In the genomic region with DNA sequence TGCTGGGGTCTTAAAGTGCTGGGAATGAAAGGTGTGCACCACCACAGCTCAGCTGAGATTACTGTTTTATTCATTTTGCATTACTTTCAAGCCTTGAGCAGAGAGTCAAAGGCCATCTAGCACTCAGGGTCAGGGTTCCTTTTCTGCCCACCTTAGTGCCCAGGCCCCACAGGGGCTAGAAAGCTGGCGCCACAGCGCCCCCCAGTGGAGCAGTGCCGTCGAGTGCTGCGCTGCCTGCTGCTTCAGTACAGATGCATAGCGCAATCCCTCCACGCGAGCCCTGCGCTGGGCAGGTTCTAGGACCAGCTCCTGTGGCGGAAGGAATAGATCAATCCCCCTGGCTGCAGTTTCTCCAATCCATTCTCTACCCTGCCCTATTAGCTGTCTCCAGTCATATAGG, we compare ENCODE assay signal across 8 mouse cellular contexts. TPM values are rescaled to one million over a fixed set of nuclear protein-coding genes. Genes with fewer than 3 reads are reported as not detected.
DNase-seq lines count a peak whose midpoint lies in the region; ATAC-seq lines count a peak whose summit lies in the region.

No protein-coding gene starts in this region.

- no peaks in the 10 kb centered on the region for H3K9me3 ChIP-seq in forebrain, embryonic 12.5 days

- 9% methylated on average over 10 of the region's 10 CpGs for WGBS in forebrain, embryonic 12.5 days

- 0 out of 2 replicates have a peak overlapping the region, but pooled peaks have one; percentile 44 for H3K9ac ChIP-seq in forebrain, embryonic 12.5 days

- peak overlapping the region; percentile 60 for H3K4me2 ChIP-seq in forebrain, embryonic 12.5 days

- DNase-seq in ovary, postnatal 36 days (ENCODE audit: low spot score), result peak; percentile 51
- no peak for DNase-seq in ovary, adult 18-20 months (ENCODE audit: low spot score)
- peak; percentile 85 for DNase-seq in adrenal gland, postnatal 14 days
- peak; percentile 51 for DNase-seq in kidney, adult 18-20 months
- DNase-seq in mesoderm, embryonic 11.5 days (ENCODE audit: low read depth, low spot score), result peak; percentile 87
- DNase-seq in testis, postnatal 14 days (ENCODE audit: low spot score), result peak; percentile 75

- no peak overlapping the region for H3K27ac ChIP-seq in forebrain, embryonic 12.5 days

- peak; percentile 63 for ATAC-seq in forebrain, embryonic 12.5 days (ENCODE audit: low FRiP score)
- ATAC-seq in monocyte, adult 5-6 weeks (replicated peaks; ENCODE audit: insufficient number of reproducible peaks, low FRiP score, low TSS enrichment, poor library complexity, severe bottlenecking), result no peak

- peaks cover 51% of the 10 kb centered on the region for H3K27me3 ChIP-seq in forebrain, embryonic 12.5 days

- peak overlapping the region; percentile 33 for H3K4me3 ChIP-seq in forebrain, embryonic 12.5 days (replicated peaks)

- H3K4me1 ChIP-seq in forebrain, embryonic 12.5 days, result peaks cover 19% of the 10 kb centered on the region

- H3K36me3 ChIP-seq in forebrain, embryonic 12.5 days (replicated peaks), result no peaks in the 10 kb centered on the region

RNA-seq across cellular contexts. Expression of gene Nradd, which starts 6.9 kb away (rescaled TPM):
- total RNA-seq in adrenal gland, postnatal 14 days (2021), result 8.4 and 10.5 TPM in 2 replicates
- polyA plus RNA-seq in forebrain, embryonic 12.5 days (2016; fragmentation: Nextera tagmentation; extraction: Ambion mirVana), result 31.0 and 32.0 TPM in 2 replicates
- 5.9 to 10.5 TPM (median 9.9 TPM) in 3 replicates for total RNA-seq in monocyte, adult 5-6 weeks (2017)

RNA-seq across cellular contexts. Expression of gene Nbeal2, which starts 22.8 kb away (rescaled TPM):
- total RNA-seq in adrenal gland, postnatal 14 days (2021), result 9.1 and 15.4 TPM in 2 replicates
- 2.0 and 2.3 TPM in 2 replicates for polyA plus RNA-seq in forebrain, embryonic 12.5 days (2016; fragmentation: Nextera tagmentation; extraction: Ambion mirVana)
- 63.7 to 114 TPM (median 92.9 TPM) in 3 replicates for total RNA-seq in monocyte, adult 5-6 weeks (2017)

RNA-seq across cellular contexts. Expression of gene Ccdc12, which starts 25.1 kb away (rescaled TPM):
- total RNA-seq in adrenal gland, postnatal 14 days (2021), result 60.4 and 79.3 TPM in 2 replicates
- polyA plus RNA-seq in forebrain, embryonic 12.5 days (2016; fragmentation: Nextera tagmentation; extraction: Ambion mirVana), result 139 and 143 TPM in 2 replicates
- total RNA-seq in monocyte, adult 5-6 weeks (2017), result 162 to 274 TPM (median 251 TPM) in 3 replicates
